Mouse (Mus musculus) neural tube, embryonic 13.5 days (tissue): Measurements from ENCODE around the gene Dcbld2. TPM values are rescaled to one million over a fixed set of nuclear protein-coding genes. Genes with fewer than 3 reads are reported as not detected.

Source experiments
- polyA plus RNA-seq: library from polyadenylated mRNA; unstranded; fragments of >200 nt; fragmentation: Nextera tagmentation; extraction: Ambion mirVana; gene quantifications from 2 replicates; pipeline ENCODE4 v1.2.1, GENCODE M21; 2015

Dcbld2 gene
- polyA plus RNA-seq, 1 experiment from 2014 or later = 5.9 TPM

Other genes with a start within 250 kb of the Dcbld2 start
- 7.1 and 9.7 TPM in 2 replicates for gene St3gal6, start 115.8 kb downstream of the Dcbld2 start, polyA plus RNA-seq
- gene Gm813, start 208.5 kb downstream of the Dcbld2 start, polyA plus RNA-seq = not detected in 2 replicates
- 0.24 TPM in 1 of 2 replicates, not detected in the other for gene E330017A01Rik, start 230.3 kb downstream of the Dcbld2 start, polyA plus RNA-seq